Mouse (Mus musculus) CH12.LX (cell line): ENCODE measurements around the gene Anks1b. TPM values are rescaled to one million over a fixed set of nuclear protein-coding genes. Genes with fewer than 3 reads are reported as not detected.

ENCODE experiments used
- DNase-seq: peaks from one replicate; pipeline ENCODE4 v3.0.0-alpha.2; 2013; ENCODE audit errors: extremely low read depth
- H3K27ac ChIP-seq: 2 replicates; pipeline ENCODE4 v1.5.1; 2012; ENCODE audit warnings: low read depth, mild to moderate bottlenecking, control low read depth, moderate library complexity; ENCODE audit not compliant: insufficient read depth
- H3K27me3 ChIP-seq: replicated peaks from 2 replicates; pipeline ENCODE3; 2012; ENCODE audit warnings: inconsistent platforms
- H3K36me3 ChIP-seq, 2 experiments: replicated peaks in 1 of 2; 2 replicates each; pipeline versions ENCODE3 to v1.6.1; 2012; ENCODE audit warnings: inconsistent platforms in 1 of 2, low read length in 1 of 2, mild to moderate bottlenecking in 1 of 2, mixed read lengths in 1 of 2, moderate library complexity in 1 of 2; ENCODE audit not compliant: control insufficient read depth in 1 of 2, insufficient read depth in 1 of 2
- H3K4me1 ChIP-seq, 2 experiments: 2 replicates each; pipeline ENCODE4 v1.6.1; 2012; ENCODE audit warnings: inconsistent platforms in 1 of 2, moderate library complexity in 1 of 2; ENCODE audit not compliant: insufficient read depth in 2 of 2, control insufficient read depth in 1 of 2
- H3K4me2 ChIP-seq: 2 replicates; pipeline ENCODE4 v1.6.1; 2012; ENCODE audit warnings: low read depth, mild to moderate bottlenecking, control low read depth; ENCODE audit not compliant: poor library complexity, insufficient read depth, severe bottlenecking
- H3K4me3 ChIP-seq, 3 experiments: fragments of 150-350 bp in 1 of 3; sonication (generic) in 1 of 3; replicated peaks in 1 of 3; 2 replicates each; pipeline versions ENCODE3 to v1.5.1; 2011 to 2012; ENCODE audit warnings: low read depth in 2 of 3, low read length in 2 of 3, mild to moderate bottlenecking in 2 of 3, moderate library complexity in 2 of 3, control low read depth in 1 of 3, improper control_type of control experiment in 1 of 3, inconsistent platforms in 1 of 3, mixed read lengths in 1 of 3; ENCODE audit not compliant: poor library complexity in 1 of 3
- H3K79me2 ChIP-seq: replicated peaks from 2 replicates; pipeline ENCODE4 v1.6.1; 2012; ENCODE audit warnings: mild to moderate bottlenecking, moderate library complexity; ENCODE audit not compliant: control insufficient read depth, poor library complexity, insufficient read depth, severe bottlenecking; ENCODE audit errors: extremely low read depth
- H3K9ac ChIP-seq: 2 replicates; pipeline ENCODE4 v1.6.1; 2012; ENCODE audit warnings: low read depth, mild to moderate bottlenecking, control low read depth, moderate library complexity; ENCODE audit not compliant: insufficient read depth
- H3K9me3 ChIP-seq: replicated peaks from 2 replicates; pipeline ENCODE3; 2012; ENCODE audit warnings: low read length, inconsistent platforms, mixed read lengths
- BHLHE40 ChIP-seq: IDR thresholded peaks from 2 replicates; pipeline ENCODE4 v1.6.1; 2011; ENCODE audit warnings: mild to moderate bottlenecking, low read depth, low read length, improper control_type of control experiment
- CHD1 ChIP-seq: IDR thresholded peaks from 2 replicates; pipeline ENCODE4 v1.6.1; 2012; ENCODE audit warnings: low read depth, low read length, improper control_type of control experiment, inconsistent platforms
- CHD2 ChIP-seq: IDR thresholded peaks from 2 replicates; pipeline ENCODE4 v1.6.1; 2011; ENCODE audit warnings: low read length, improper control_type of control experiment
- CTCF ChIP-seq, 2 experiments: IDR thresholded peaks in 1 of 2; conservative IDR thresholded peaks in 1 of 2; 2 replicates each; pipeline ENCODE4 v1.5.1; 2011 to 2012; ENCODE audit warnings: low read depth in 2 of 2, low read length in 2 of 2, improper control_type of control experiment in 1 of 2, inconsistent platforms in 1 of 2, mild to moderate bottlenecking in 1 of 2, moderate library complexity in 1 of 2
- EP300 ChIP-seq: IDR thresholded peaks from 2 replicates; pipeline ENCODE4 v1.6.1; 2011; ENCODE audit warnings: low read length, improper control_type of control experiment
- GABPA ChIP-seq: IDR thresholded peaks from 2 replicates; pipeline ENCODE4 v1.6.1; 2012; ENCODE audit warnings: low read depth, low read length, improper control_type of control experiment, inconsistent platforms; ENCODE audit not compliant: insufficient replicate concordance
- HCFC1 ChIP-seq: IDR thresholded peaks from 2 replicates; pipeline ENCODE4 v1.6.1; 2012; ENCODE audit warnings: low read depth, mild to moderate bottlenecking, inconsistent platforms, low read length, improper control_type of control experiment
- IRF4 ChIP-seq: IDR thresholded peaks from 2 replicates; pipeline ENCODE4 v1.6.1; 2014; ENCODE audit warnings: low read depth, mild to moderate bottlenecking, inconsistent platforms, low read length, improper control_type of control experiment
- JUN ChIP-seq: IDR thresholded peaks from 2 replicates; pipeline ENCODE4 v1.6.1; 2011; ENCODE audit warnings: low read depth, mild to moderate bottlenecking, low read length, improper control_type of control experiment, moderate library complexity; ENCODE audit not compliant: insufficient read depth
- JUND ChIP-seq: conservative IDR thresholded peaks from 2 replicates; pipeline ENCODE4 v1.6.1; 2011; ENCODE audit warnings: low read depth, low read length, improper control_type of control experiment
- KAT2A ChIP-seq: IDR thresholded peaks from 2 replicates; pipeline ENCODE4 v1.6.1; 2012; ENCODE audit warnings: low read length, improper control_type of control experiment, inconsistent platforms; ENCODE audit not compliant: insufficient replicate concordance
- MAX ChIP-seq: IDR thresholded peaks from 2 replicates; pipeline ENCODE4 v1.6.1; 2011; ENCODE audit warnings: low read length, improper control_type of control experiment
- MAZ ChIP-seq: IDR thresholded peaks from 2 replicates; pipeline ENCODE4 v1.6.1; 2012; ENCODE audit warnings: low read depth, mild to moderate bottlenecking, inconsistent platforms, low read length, improper control_type of control experiment, moderate library complexity
- MEF2A ChIP-seq: IDR thresholded peaks from 2 replicates; pipeline ENCODE4 v1.6.1; 2014; ENCODE audit warnings: low read depth, mild to moderate bottlenecking, inconsistent platforms, low read length, improper control_type of control experiment, borderline replicate concordance
- MYC ChIP-seq: IDR thresholded peaks from 2 replicates; pipeline ENCODE4 v1.6.1; 2011; ENCODE audit warnings: low read depth, mild to moderate bottlenecking, improper control_type of control experiment, low read length
- NRF1 ChIP-seq: IDR thresholded peaks from 2 replicates; pipeline ENCODE4 v1.6.1; 2014; ENCODE audit warnings: low read depth, mild to moderate bottlenecking, inconsistent platforms, low read length, improper control_type of control experiment, moderate library complexity
- PAX5 ChIP-seq: IDR thresholded peaks from 2 replicates; pipeline ENCODE4 v1.6.1; 2012; ENCODE audit warnings: low read length, inconsistent platforms, mixed read lengths
- POLR2A ChIP-seq: IDR thresholded peaks from 2 replicates; pipeline ENCODE4 v1.6.1; 2011; ENCODE audit warnings: low read depth, mild to moderate bottlenecking, improper control_type of control experiment, low read length
- POLR2AphosphoS2 ChIP-seq: IDR thresholded peaks from 2 replicates; pipeline ENCODE4 v1.6.1; 2011; ENCODE audit warnings: low read depth, low read length, improper control_type of control experiment
- RAD21 ChIP-seq: IDR thresholded peaks from 2 replicates; pipeline ENCODE4 v1.6.1; 2011; ENCODE audit warnings: low read depth, mild to moderate bottlenecking, low read length, improper control_type of control experiment, moderate library complexity
- SIN3A ChIP-seq: IDR thresholded peaks from 2 replicates; pipeline ENCODE4 v1.6.1; 2012; ENCODE audit warnings: low read length, improper control_type of control experiment, inconsistent platforms
- SMC3 ChIP-seq: IDR thresholded peaks from 2 replicates; pipeline ENCODE4 v1.6.1; 2011; ENCODE audit warnings: low read depth, low read length, improper control_type of control experiment
- TBP ChIP-seq: conservative IDR thresholded peaks from 2 replicates; pipeline ENCODE4 v1.6.1; 2011; ENCODE audit warnings: low read depth, low read length, improper control_type of control experiment
- TCF12 ChIP-seq: IDR thresholded peaks from 2 replicates; pipeline ENCODE4 v1.6.1; 2014; ENCODE audit warnings: low read depth, mild to moderate bottlenecking, inconsistent platforms, low read length, improper control_type of control experiment
- USF1 ChIP-seq: IDR thresholded peaks from 2 replicates; pipeline ENCODE4 v1.6.1; 2014; ENCODE audit warnings: low read depth, mild to moderate bottlenecking, inconsistent platforms, low read length, improper control_type of control experiment
- USF2 ChIP-seq: conservative IDR thresholded peaks from 2 replicates; pipeline ENCODE4 v1.6.1; 2011; ENCODE audit warnings: low read depth, low read length, improper control_type of control experiment
- ZC3H11A ChIP-seq: IDR thresholded peaks from 2 replicates; pipeline ENCODE4 v1.6.1; 2012; ENCODE audit warnings: low read depth, mild to moderate bottlenecking, inconsistent platforms, low read length, improper control_type of control experiment
- ZKSCAN1 ChIP-seq: IDR thresholded peaks from 2 replicates; pipeline ENCODE4 v1.6.1; 2012; ENCODE audit warnings: low read depth, inconsistent platforms, low read length, improper control_type of control experiment, borderline replicate concordance
- ZMIZ1 ChIP-seq: IDR thresholded peaks from 2 replicates; pipeline ENCODE4 v1.6.1; 2012; ENCODE audit warnings: low read depth, mild to moderate bottlenecking, inconsistent platforms, low read length, improper control_type of control experiment
- ZNF384 ChIP-seq: IDR thresholded peaks from 2 replicates; pipeline ENCODE4 v1.6.1; 2012; ENCODE audit warnings: low read depth, low read length, improper control_type of control experiment, inconsistent platforms
- dilution Hi-C: fragments of 300-500 bp; cut with MboI; formaldehyde crosslinking; loops from 2 replicates; pipeline ENCODE4 v1.14.3; 2020; ENCODE audit warnings: low sequenced_read_pairs; ENCODE audit not compliant: extremely low pct_unique_long_range_greater_than_20kb, extremely low pct_ligation_motif_present
- in situ Hi-C: fragments of 300-500 bp; cut with MboI; formaldehyde crosslinking; loops from 3 replicates; pipeline ENCODE4 v1.14.3; 2019; ENCODE audit warnings: low sequenced_read_pairs, low pct_ligation_motif_present, low pct_unique_long_range_greater_than_20kb, mixed read lengths
- polyA plus RNA-seq: library from polyadenylated mRNA; unstranded; fragments of >175 nt; gene quantifications from 2 replicates; pipeline ENCODE4 v1.2.1, GENCODE M21; 2012; ENCODE audit warnings: low read depth; ENCODE audit not compliant: insufficient read length
- total RNA-seq, 2 experiments: library from RNA; depleted of rRNA; stranded (reverse); fragments of 300-350 nt in 1 of 2; fragments of >200 nt in 1 of 2; gene quantifications; 2 replicates each; pipeline ENCODE4 v1.2.3; 2012 to 2014

The Anks1b gene
- total and polyA plus RNA-seq, 3 experiments = 0.17 TPM; not detected in 2

DNA sequence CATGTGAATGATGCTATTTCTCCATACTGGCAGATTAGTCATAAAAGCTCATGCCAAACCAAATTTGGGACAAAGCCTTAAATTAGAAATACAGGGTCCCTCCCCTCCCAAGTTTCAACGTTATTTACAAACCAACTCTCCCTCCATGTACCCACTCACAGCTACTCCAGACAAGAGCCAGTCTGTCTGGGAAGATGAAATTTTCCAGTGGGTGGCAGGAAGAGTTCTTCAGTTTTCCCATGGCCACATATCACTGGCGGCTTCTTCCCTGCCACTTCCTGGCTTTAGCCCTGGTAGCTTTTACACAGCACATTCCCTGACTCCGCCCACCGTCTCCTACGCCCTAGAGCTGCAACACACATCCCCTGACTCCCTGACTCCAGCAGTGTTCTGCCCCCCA is 961.0 kb downstream of the Anks1b start:
- H3K79me2 ChIP-seq = no peaks in the 10 kb centered on the region
- in situ Hi-C loops = no loop called here

DNA sequence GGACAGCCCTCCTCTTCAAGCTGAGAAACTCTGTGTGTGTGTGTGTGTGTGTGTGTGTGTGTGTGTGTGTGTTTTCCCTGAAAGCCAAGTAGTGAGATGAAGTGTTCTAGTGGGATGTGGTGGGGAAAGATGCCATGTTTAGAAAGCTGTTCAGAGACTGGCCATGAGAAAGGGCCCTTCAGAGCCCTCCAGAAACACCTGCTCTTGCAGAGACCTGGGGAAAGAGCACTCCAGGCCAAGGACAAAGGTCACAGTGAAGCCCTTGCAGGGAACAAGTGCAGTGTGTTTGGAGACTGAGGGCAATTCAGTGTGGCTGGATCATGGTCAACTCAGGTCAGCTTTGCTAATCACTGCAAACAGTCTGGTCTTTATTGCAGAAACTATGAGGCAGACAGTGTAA is 961.9 kb downstream of the Anks1b start:
- no peaks in the 10 kb centered on the region for H3K27me3 ChIP-seq
- H3K4me1 ChIP-seq = peaks cover 9 to 24% of the 10 kb centered on the region in 2 experiments; a peak in 3 of 4 replicates
- H3K27ac ChIP-seq = no peak overlapping the region
- DNase-seq = no peak
- no peak overlapping the region for H3K4me2 ChIP-seq
- H3K9me3 ChIP-seq = no peaks in the 10 kb centered on the region
- TF ChIP-seq MYC (no peak), BHLHE40 (no peak), ZC3H11A (no peak), JUND (no peak), ZNF384 (no peak), MEF2A (no peak), CHD2 (no peak), IRF4 (no peak), RAD21 (no peak), MAX (no peak), MAZ (no peak), TBP (no peak), USF1 (no peak), TCF12 (no peak), SMC3 (no peak), GABPA (no peak), NRF1 (no peak)
- H3K79me2 ChIP-seq = no peaks in the 10 kb centered on the region
- no peaks in the 10 kb centered on the region for H3K36me3 ChIP-seq
- H3K4me3 ChIP-seq = no peak overlapping the region
- dilution Hi-C loops = no loop called here
- in situ Hi-C loops = no loop called here
- no peak overlapping the region for H3K9ac ChIP-seq

More for the DNA sequence above, 961.0 kb downstream of the Anks1b start:
- Histone ChIP-seq H3K27ac (no peak overlapping the region), H3K36me3 (no peaks in the 10 kb centered on the region), H3K4me1 (peaks cover 9 to 24% of the 10 kb centered on the region in 2 experiments; a peak in 3 of 4 replicates), H3K4me3 (no peak overlapping the region), H3K27me3 (no peaks in the 10 kb centered on the region), H3K9me3 (no peaks in the 10 kb centered on the region), H3K4me2 (no peak overlapping the region), H3K9ac (no peak overlapping the region)
- no peak for DNase-seq
- dilution Hi-C loops = no loop called here
- no peak for TF ChIP-seq NRF1
- TF ChIP-seq CHD2 = no peak
- no peak for TF ChIP-seq CHD1
- no peak for TF ChIP-seq KAT2A
- no peak for TF ChIP-seq CTCF (conservative IDR thresholded peaks at IDR 0.05 in 1 of 2, IDR thresholded peaks at IDR 0.05 in 1 of 2; ENCODE audit: low read depth in 2 of 2, low read length in 2 of 2)
- no peak for TF ChIP-seq MAZ
- no peak for TF ChIP-seq SIN3A
- TF ChIP-seq MYC = no peak
- no peak for TF ChIP-seq ZC3H11A
- TF ChIP-seq POLR2A = no peak
- TF ChIP-seq POLR2AphosphoS2 = no peak
- TF ChIP-seq EP300 = no peak
- no peak for TF ChIP-seq JUN
- no peak for TF ChIP-seq ZMIZ1
- TF ChIP-seq ZKSCAN1 = no peak
- TF ChIP-seq HCFC1 = no peak
- no peak for TF ChIP-seq IRF4
- TF ChIP-seq JUND = no peak
- no peak for TF ChIP-seq PAX5
- no peak for TF ChIP-seq USF2
